Mouse (Mus musculus) monocyte, adult 59 days (primary cell): ENCODE results near the gene Sowahc. TPM values are rescaled to one million over a fixed set of nuclear protein-coding genes. Genes with fewer than 3 reads are reported as not detected.

Experiments used
- total RNA-seq, 2 experiments: library from RNA; stranded (reverse); gene quantifications; one replicate each; pipeline ENCODE4 v1.2.4; 2023

Sowahc gene
- total RNA-seq = 100 to 1,000 TPM; 144 to 148 TPM

DNA sequence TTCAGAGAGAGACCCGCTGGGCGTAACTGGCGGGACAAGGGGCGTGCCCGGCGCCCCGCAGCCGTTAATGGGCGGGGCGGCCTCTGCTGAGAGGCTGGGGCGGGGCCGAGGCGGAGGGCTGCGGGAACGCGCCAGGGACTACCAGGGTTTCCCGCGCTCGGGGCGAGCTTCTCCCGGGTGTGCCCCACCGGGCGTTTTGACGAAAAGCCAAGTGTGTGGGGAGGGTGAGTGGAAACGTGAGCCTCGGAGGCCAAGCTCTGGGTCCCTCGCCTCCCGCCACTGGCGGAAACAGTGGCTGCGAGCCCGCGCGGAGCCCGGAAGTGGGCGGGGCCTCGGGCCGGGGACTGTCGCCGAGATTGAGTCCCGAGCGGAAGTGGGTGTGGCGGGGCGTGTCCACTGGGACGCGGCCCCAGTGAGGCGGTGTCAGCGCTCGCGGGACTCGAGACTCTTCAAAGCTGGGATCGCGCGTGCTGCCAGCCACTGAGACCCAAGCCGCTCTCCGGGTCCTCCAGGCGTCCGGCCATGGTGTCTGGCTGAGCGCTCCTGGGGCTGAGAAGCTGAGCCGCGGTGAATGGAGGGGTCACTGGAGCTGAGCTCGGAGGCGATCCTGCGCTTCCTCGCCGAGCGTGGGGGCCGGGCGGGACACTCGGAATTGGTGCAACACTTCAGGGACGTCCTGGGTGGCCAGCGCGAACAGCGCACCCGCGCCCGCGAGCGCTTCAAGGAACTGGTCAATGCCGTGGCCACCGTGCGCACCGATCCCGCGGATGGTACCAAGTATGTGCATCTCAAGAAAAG is at the start of gene Sowahc, which contains the start of gene Sept10:
Gene Sowahc (plus strand): TSS at position 481 of the 798 bp plus-strand sequence.
Gene Sept10 (minus strand): TSS at position 375 of the 798 bp plus-strand sequence.

Other genes starting within 250 kb of the Sowahc start
- 10 to 100 TPM; 13.4 to 15.7 TPM for gene Sept10, start 106 bp upstream of the Sowahc start, total RNA-seq
- 10 to 100 TPM; 48.1 to 50.5 TPM for gene P4ha1, start 101.3 kb downstream of the Sowahc start, total RNA-seq
- 10 to 100 TPM in 1 of 2 experiments, not detected in 1; 14.5 TPM for gene Gm10273, start 173.7 kb downstream of the Sowahc start, total RNA-seq
- not detected for gene Pla2g12b, start 181.7 kb downstream of the Sowahc start, total RNA-seq
- not detected for gene Oit3, start 219.8 kb downstream of the Sowahc start, total RNA-seq